Mouse (Mus musculus) hindbrain, embryonic 13.5 days (tissue): ENCODE measurements at regions not wholly inside any gene's neighbourhood (a gene's known extent, or its start where the extent isn't known, plus 50 kb on each side); places are given as distances from the start of the nearest gene placed in this dataset.
A peak's percentile ranks its signal among the peaks of the same experiment; 100 is the strongest.
"Not testable (repeated sequence)": the region's sequence is repeated elsewhere in the genome, so short reads cannot be mapped to it uniquely, and the experiment has no call there.

Experiments used
- ATAC-seq: fragments of 200-750 bp; cut with Nextera tagmentation; 2 replicates; pipeline ENCODE4 v1.8.0; 2017; ENCODE audit warnings: moderate TSS enrichment; ENCODE audit not compliant: low FRiP score
- H3K27ac ChIP-seq: fragments of 300-500 bp; sonication (generic); 2 replicates; pipeline ENCODE4 v1.5.1; 2015; ENCODE audit warnings: inconsistent platforms, mild to moderate bottlenecking, moderate library complexity
- H3K27me3 ChIP-seq: fragments of 300-500 bp; sonication (generic); 2 replicates; pipeline ENCODE4 v1.6.1; 2015; ENCODE audit warnings: mild to moderate bottlenecking, inconsistent platforms
- H3K36me3 ChIP-seq: fragments of 300-500 bp; sonication (generic); 2 replicates; pipeline ENCODE4 v1.6.1; 2015; ENCODE audit warnings: mild to moderate bottlenecking, inconsistent platforms
- H3K4me1 ChIP-seq: fragments of 300-500 bp; sonication (generic); replicated peaks from 2 replicates; pipeline ENCODE4 v1.6.1; 2015; ENCODE audit warnings: inconsistent platforms
- H3K4me2 ChIP-seq: fragments of 300-500 bp; sonication (generic); 2 replicates; pipeline ENCODE4 v1.6.1; 2015; ENCODE audit warnings: inconsistent platforms, mild to moderate bottlenecking, moderate library complexity
- H3K4me3 ChIP-seq: fragments of 300-500 bp; sonication (generic); 2 replicates; pipeline ENCODE4 v1.5.1; 2015; ENCODE audit warnings: mild to moderate bottlenecking, inconsistent platforms
- H3K9ac ChIP-seq: fragments of 300-500 bp; sonication (generic); 2 replicates; pipeline ENCODE4 v1.6.1; 2015; ENCODE audit warnings: mild to moderate bottlenecking, inconsistent platforms
- H3K9me3 ChIP-seq: fragments of 300-500 bp; sonication (generic); 2 replicates; pipeline ENCODE4 v1.6.1; 2016; ENCODE audit warnings: inconsistent platforms
- WGBS: fragments of 180-500 bp; shearing (Covaris S2); methylation state at CpG from one replicate; pipeline ENCODE4 v1.1.7; 2015; 5-methylcytosine and 5-hydroxymethylcytosine counted together

DNA sequence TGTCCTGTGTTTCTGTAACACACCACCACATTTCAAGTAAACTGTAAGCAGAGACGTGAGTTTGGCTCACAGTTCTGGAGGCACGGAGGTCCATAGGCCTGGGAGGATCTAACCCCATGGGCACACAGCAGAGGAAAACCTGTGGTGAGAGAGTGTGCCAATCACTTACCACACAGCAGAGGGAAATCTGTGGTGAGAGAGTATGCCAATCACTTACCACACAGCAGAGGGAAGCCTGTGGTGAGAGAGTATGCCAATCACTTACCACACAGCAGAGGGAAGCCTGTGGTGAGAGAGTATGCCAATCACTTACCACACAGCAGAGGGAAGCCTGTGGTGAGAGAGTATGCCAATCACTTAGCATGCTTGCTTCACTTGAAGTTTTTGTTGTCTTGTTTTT is 295.1 kb upstream of the Gm6657 start:
- not testable (repeated sequence) for ATAC-seq

GRCm38 (mm10) chr12:77901254-77901653 is 292.8 kb upstream of the Gm6657 start:
- no peak for ATAC-seq
- H3K4me3 ChIP-seq, result no peak overlapping the region
- no peaks in the 10 kb centered on the region for H3K9me3 ChIP-seq
- no peak overlapping the region for H3K9ac ChIP-seq
- no peaks in the 10 kb centered on the region for H3K27me3 ChIP-seq
- 38% methylated on average over 1 of the region's 1 CpGs for WGBS
- H3K4me2 ChIP-seq, result no peak overlapping the region
- no peaks in the 10 kb centered on the region for H3K4me1 ChIP-seq
- H3K36me3 ChIP-seq, result no peaks in the 10 kb centered on the region
- no peak overlapping the region for H3K27ac ChIP-seq

More for the DNA sequence above, 295.1 kb upstream of the Gm6657 start:
- not testable (repeated sequence) for H3K4me3 ChIP-seq, H3K27ac ChIP-seq, H3K9ac ChIP-seq, H3K9me3 ChIP-seq, H3K27me3 ChIP-seq, H3K36me3 ChIP-seq, H3K4me2 ChIP-seq
- 84% methylated on average over 2 of the region's 2 CpGs for WGBS
- H3K4me1 ChIP-seq, result peaks cover 14% of the 10 kb centered on the region

DNA sequence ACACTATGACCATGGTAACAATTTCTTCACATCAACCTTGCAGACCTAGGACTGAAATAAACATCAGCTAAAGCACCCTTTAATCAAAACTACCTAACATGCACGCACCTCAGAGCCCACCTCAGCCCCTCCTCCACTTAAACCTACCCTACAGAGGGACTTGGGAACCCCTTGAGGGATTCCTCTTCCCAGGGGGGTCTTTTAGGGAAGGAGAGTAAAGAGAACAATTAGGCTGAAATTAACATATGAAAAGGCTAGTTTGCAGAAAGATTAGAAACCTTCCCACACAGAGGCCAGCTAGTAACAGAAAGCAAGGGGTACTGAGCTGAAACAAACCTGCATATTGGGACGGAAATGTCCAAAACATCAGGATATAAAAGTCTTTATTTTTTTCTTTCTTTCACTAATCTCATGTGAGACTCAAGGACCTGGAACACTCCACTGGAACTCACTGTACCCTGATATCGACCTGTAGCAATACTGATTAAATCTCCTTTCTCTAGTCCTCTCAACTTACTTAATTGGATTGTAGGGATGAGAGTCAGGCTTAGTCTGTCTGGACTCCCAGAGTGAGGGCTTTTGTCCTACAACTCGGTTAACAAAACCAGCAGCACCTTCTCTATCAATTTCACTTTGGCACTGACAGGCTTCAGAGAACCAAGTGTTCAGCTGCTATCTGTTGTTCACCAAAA is 281.0 kb upstream of the Gm6657 start:
- no peak overlapping the region for H3K27ac ChIP-seq
- no peaks in the 10 kb centered on the region for H3K27me3 ChIP-seq
- no peak for ATAC-seq
- H3K36me3 ChIP-seq, result no peaks in the 10 kb centered on the region
- no peak overlapping the region for H3K4me3 ChIP-seq
- H3K4me2 ChIP-seq, result no peak overlapping the region
- 0 out of 2 replicates have a peak, but pooled peaks cover 3% of the 10 kb centered on the region for H3K4me1 ChIP-seq
- no peaks in the 10 kb centered on the region for H3K9me3 ChIP-seq
- no peak overlapping the region for H3K9ac ChIP-seq
- 18% methylated on average over 4 of the region's 4 CpGs for WGBS

GRCm38 (mm10) chr12:77928729-77929128 is 265.3 kb upstream of the Gm6657 start:
- Histone ChIP-seq H3K27ac (no peak overlapping the region), H3K4me1 (peaks cover 4% of the 10 kb centered on the region; the same call in 1 of the 2 replicates), H3K4me3 (no peak overlapping the region), H3K36me3 (no peaks in the 10 kb centered on the region), H3K27me3 (no peaks in the 10 kb centered on the region), H3K4me2 (no peak overlapping the region), H3K9ac (no peak overlapping the region), H3K9me3 (no peaks in the 10 kb centered on the region)
- 42% methylated on average over 4 of the region's 4 CpGs for WGBS
- ATAC-seq, result 0 out of 2 replicates have a peak, but pooled peaks have one; percentile 28

- Histone ChIP-seq H3K9ac (no peak overlapping the region), H3K36me3 (no peaks in the 10 kb centered on the region), H3K27me3 (no peaks in the 10 kb centered on the region), H3K4me1 (peaks cover 4% of the 10 kb centered on the region; the same call in 1 of the 2 replicates), H3K4me3 (no peak overlapping the region), H3K27ac (no peak overlapping the region), H3K4me2 (no peak overlapping the region), H3K9me3 (no peaks in the 10 kb centered on the region)
- ATAC-seq, result no peak
- 77% methylated on average over 1 of the region's 1 CpGs for WGBS
These were observed 264.5 kb upstream of the Gm6657 start for GRCm38 (mm10) chr12:77929571-77929970.

DNA sequence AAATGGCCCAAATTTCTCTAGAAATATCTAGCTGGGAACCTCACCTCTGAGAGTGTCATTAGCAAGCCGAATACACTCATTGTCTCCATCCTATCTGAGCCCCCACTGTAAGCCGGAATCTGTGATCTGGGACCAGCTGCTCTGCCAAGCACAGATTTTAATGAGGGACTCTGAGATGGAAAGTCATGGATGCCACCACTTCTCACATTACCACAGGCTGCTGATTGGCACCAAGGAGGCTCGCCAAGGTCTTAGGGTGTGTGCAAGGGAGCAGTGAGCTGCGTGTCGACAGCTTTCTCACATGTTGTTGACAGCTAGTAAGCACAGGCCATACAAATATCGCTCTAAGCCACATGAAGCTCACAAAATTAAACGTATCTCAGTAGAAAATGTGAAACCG is 250.1 kb upstream of the Gm6657 start:
- no peaks in the 10 kb centered on the region for H3K4me1 ChIP-seq
- H3K9me3 ChIP-seq, result no peaks in the 10 kb centered on the region
- H3K4me2 ChIP-seq, result no peak overlapping the region
- ATAC-seq, result no peak
- H3K36me3 ChIP-seq, result no peaks in the 10 kb centered on the region
- no peak overlapping the region for H3K4me3 ChIP-seq
- no peak overlapping the region for H3K9ac ChIP-seq
- no peaks in the 10 kb centered on the region for H3K27me3 ChIP-seq
- WGBS, result 83% methylated on average over 8 of the region's 8 CpGs
- no peak overlapping the region for H3K27ac ChIP-seq

- H3K9ac ChIP-seq, result peak overlapping the region; percentile 53; the same call in 1 of the 2 replicates
- no peaks in the 10 kb centered on the region; the same call in none of the 2 replicates for H3K4me1 ChIP-seq
- H3K4me3 ChIP-seq, result 0 out of 2 replicates have a peak overlapping the region, but pooled peaks have one; percentile 3
- no peaks in the 10 kb centered on the region for H3K9me3 ChIP-seq
- ATAC-seq, result no peak
- H3K36me3 ChIP-seq, result no peaks in the 10 kb centered on the region
- peak overlapping the region; percentile 49 for H3K4me2 ChIP-seq
- H3K27me3 ChIP-seq, result no peaks in the 10 kb centered on the region
- WGBS, result 37% methylated on average over 16 of the region's 16 CpGs
- no peak overlapping the region for H3K27ac ChIP-seq
These were observed 244.5 kb upstream of the Gm6657 start for GRCm38 (mm10) chr12:77949474-77950017.

GRCm38 (mm10) chr12:77952492-77952891 is 241.6 kb upstream of the Gm6657 start:
- H3K27me3 ChIP-seq, result no peaks in the 10 kb centered on the region
- 67% methylated on average over 2 of the region's 2 CpGs for WGBS
- H3K4me3 ChIP-seq, result no peak overlapping the region
- H3K9me3 ChIP-seq, result no peaks in the 10 kb centered on the region
- no peaks in the 10 kb centered on the region for H3K36me3 ChIP-seq
- H3K9ac ChIP-seq, result no peak overlapping the region
- no peaks in the 10 kb centered on the region; the same call in none of the 2 replicates for H3K4me1 ChIP-seq
- no peak for ATAC-seq
- H3K27ac ChIP-seq, result no peak overlapping the region
- no peak overlapping the region for H3K4me2 ChIP-seq

- Histone ChIP-seq H3K9ac (no peak overlapping the region), H3K27ac (no peak overlapping the region), H3K4me2 (no peak overlapping the region), H3K27me3 (no peaks in the 10 kb centered on the region), H3K36me3 (no peaks in the 10 kb centered on the region), H3K4me1 (no peaks in the 10 kb centered on the region), H3K4me3 (no peak overlapping the region), H3K9me3 (0 out of 2 replicates have a peak, but pooled peaks cover 2% of the 10 kb centered on the region)
- no peak for ATAC-seq
- WGBS, result 91% methylated on average over 6 of the region's 6 CpGs
These were observed 231.4 kb upstream of the Gm6657 start for GRCm38 (mm10) chr12:77962631-77963030.

- Histone ChIP-seq H3K9ac (no peak overlapping the region), H3K27ac (no peak overlapping the region), H3K9me3 (0 out of 2 replicates have a peak, but pooled peaks cover 2% of the 10 kb centered on the region), H3K36me3 (no peaks in the 10 kb centered on the region), H3K4me3 (no peak overlapping the region), H3K27me3 (no peaks in the 10 kb centered on the region), H3K4me1 (no peaks in the 10 kb centered on the region), H3K4me2 (no peak overlapping the region)
- 59% methylated on average over 3 of the region's 3 CpGs for WGBS
- no peak for ATAC-seq
These were observed 225.5 kb upstream of the Gm6657 start for GRCm38 (mm10) chr12:77968543-77968942.

GRCm38 (mm10) chr12:77970026-77970425 is 224.0 kb upstream of the Gm6657 start:
- H3K9me3 ChIP-seq, result 0 out of 2 replicates have a peak, but pooled peaks cover 2% of the 10 kb centered on the region
- WGBS, result 69% methylated on average over 1 of the region's 1 CpGs
- H3K4me1 ChIP-seq, result no peaks in the 10 kb centered on the region
- no peak overlapping the region for H3K4me3 ChIP-seq
- H3K9ac ChIP-seq, result no peak overlapping the region
- no peak overlapping the region for H3K4me2 ChIP-seq
- ATAC-seq, result no peak
- no peak overlapping the region for H3K27ac ChIP-seq
- H3K27me3 ChIP-seq, result no peaks in the 10 kb centered on the region
- H3K36me3 ChIP-seq, result no peaks in the 10 kb centered on the region

GRCm38 (mm10) chr12:77972165-77972564 is 221.9 kb upstream of the Gm6657 start:
- Histone ChIP-seq H3K27ac (no peak overlapping the region), H3K4me1 (no peaks in the 10 kb centered on the region), H3K9me3 (no peaks in the 10 kb centered on the region), H3K4me2 (no peak overlapping the region), H3K27me3 (no peaks in the 10 kb centered on the region), H3K4me3 (no peak overlapping the region), H3K36me3 (no peaks in the 10 kb centered on the region), H3K9ac (no peak overlapping the region)
- no peak for ATAC-seq
- 23% methylated on average over 4 of the region's 4 CpGs for WGBS

GRCm38 (mm10) chr12:77976952-77977351 is 217.1 kb upstream of the Gm6657 start:
- no peaks in the 10 kb centered on the region for H3K4me1 ChIP-seq
- 68% methylated on average over 2 of the region's 2 CpGs for WGBS
- no peaks in the 10 kb centered on the region for H3K27me3 ChIP-seq

More at GRCm38 (mm10) chr12:77976952-77977351, 217.1 kb upstream of the Gm6657 start:
- Histone ChIP-seq H3K9me3 (no peaks in the 10 kb centered on the region), H3K27ac (no peak overlapping the region), H3K36me3 (no peaks in the 10 kb centered on the region), H3K4me2 (no peak overlapping the region), H3K9ac (no peak overlapping the region), H3K4me3 (no peak overlapping the region)
- no peak for ATAC-seq
